Mouse (Mus musculus): ENCODE results near the gene Cnbd2.

DNA sequence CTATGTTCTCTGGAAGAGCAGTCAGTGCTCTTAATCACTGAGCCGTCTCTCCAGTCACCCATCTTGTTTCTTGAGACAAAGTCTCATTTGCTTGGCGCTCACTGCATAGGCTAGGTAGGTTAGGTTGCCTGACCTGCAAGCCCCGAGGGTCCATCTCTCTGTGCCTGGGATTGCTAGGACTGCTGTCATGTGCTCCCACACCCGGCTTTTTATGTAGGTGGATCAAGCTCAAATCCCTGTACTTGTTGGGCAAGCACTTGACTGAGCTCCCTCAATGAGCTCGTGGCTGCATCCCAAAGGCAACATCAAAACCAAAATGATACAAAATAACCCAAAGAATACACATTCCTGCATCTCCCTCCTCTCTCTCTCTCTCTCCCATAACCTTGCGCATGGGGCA, 9.4 kb downstream of the Cnbd2 start:
- TF ChIP-seq POLR2A (IDR thresholded peaks at IDR 0.05; ENCODE audit: insufficient read depth, low read depth, low read length) (no peak), CTCF (IDR thresholded peaks at IDR 0.05; ENCODE audit: insufficient read depth, low read depth, low read length) (no peak)
